Mouse (Mus musculus): Measurements from ENCODE around the gene Fus.
A peak's percentile ranks its signal among the peaks of the same experiment; 100 is the strongest.
"Not testable (repeated sequence)": the region's sequence is repeated elsewhere in the genome, so short reads cannot be mapped to it uniquely, and the experiment has no call there.

Gene Fus

GRCm38 (mm10) chr7:128004487-128005362 is 37.5 kb downstream of the Fus start:
- no peak for DNase-seq (ENCODE audit: low spot score)

GRCm38 (mm10) chr7:128006193-128006592 is 38.9 kb downstream of the Fus start:
- no peak for DNase-seq (ENCODE audit: low spot score)

- DNase-seq (ENCODE audit: low spot score), result no peak
Observed at GRCm38 (mm10) chr7:128009715-128010340, 42.6 kb downstream of the Fus start.

GRCm38 (mm10) chr7:128012136-128012780 is 45.0 kb downstream of the Fus start:
- no peak for DNase-seq (ENCODE audit: low spot score)

- no peak for DNase-seq (ENCODE audit: low spot score)
Observed at GRCm38 (mm10) chr7:128013116-128013515, 45.9 kb downstream of the Fus start.

GRCm38 (mm10) chr7:128016134-128016533 is 48.9 kb downstream of the Fus start:
- DNase-seq (ENCODE audit: low spot score), result not testable (repeated sequence)

- DNase-seq (ENCODE audit: low spot score), result no peak
Observed at GRCm38 (mm10) chr7:128016650-128017049, 49.4 kb downstream of the Fus start.

GRCm38 (mm10) chr7:128018275-128018674 is 51.0 kb downstream of the Fus start:
- DNase-seq (ENCODE audit: low spot score), result no peak

GRCm38 (mm10) chr7:128019187-128019586 is 51.9 kb downstream of the Fus start:
- DNase-seq (ENCODE audit: low spot score), result no peak

- no peak for DNase-seq (ENCODE audit: low spot score)
Observed at GRCm38 (mm10) chr7:128022974-128023373, 55.7 kb downstream of the Fus start.

GRCm38 (mm10) chr7:128023565-128023964 is 56.3 kb downstream of the Fus start:
- DNase-seq (ENCODE audit: low spot score), result no peak

- no peak for DNase-seq (ENCODE audit: low spot score)
Observed at GRCm38 (mm10) chr7:128024364-128024763, 57.1 kb downstream of the Fus start.

GRCm38 (mm10) chr7:128024932-128025331 is 57.7 kb downstream of the Fus start:
- no peak for DNase-seq (ENCODE audit: low spot score)

- DNase-seq (ENCODE audit: low spot score), result no peak
Observed at GRCm38 (mm10) chr7:128025381-128025780, 58.1 kb downstream of the Fus start.

GRCm38 (mm10) chr7:128031403-128031976 is 64.2 kb downstream of the Fus start:
- no peak for DNase-seq (ENCODE audit: low spot score)

- peak; percentile 16 for DNase-seq (ENCODE audit: low spot score)
Observed at GRCm38 (mm10) chr7:128032290-128032988, 65.2 kb downstream of the Fus start.

GRCm38 (mm10) chr7:128032989-128033293 is 65.7 kb downstream of the Fus start:
- no peak for DNase-seq (ENCODE audit: low spot score)

GRCm38 (mm10) chr7:128033616-128034015 is 66.4 kb downstream of the Fus start:
- DNase-seq (ENCODE audit: low spot score), result no peak

Data from ovary, adult 18-20 months (tissue).